Mouse (Mus musculus): ENCODE data around the gene Cfap77.

GRCm38 (mm10) chr2:29099646-29100045 lies 44.8 kb upstream of the Cfap77 start:
- no peak for TF ChIP-seq POLR2A (IDR thresholded peaks at IDR 0.05; ENCODE audit: control insufficient read depth, low read depth, low read length)
- no peak for TF ChIP-seq CTCF (IDR thresholded peaks at IDR 0.05; ENCODE audit: control insufficient read depth, insufficient read depth, insufficient replicate concordance, low read depth, low read length)
